Mouse (Mus musculus): ENCODE results near the gene Hmg20b. TPM values are rescaled to one million over a fixed set of nuclear protein-coding genes. Genes with fewer than 3 reads are reported as not detected.

The Hmg20b gene
- polyA plus RNA-seq, 1 experiment = 80.2 TPM

DNA sequence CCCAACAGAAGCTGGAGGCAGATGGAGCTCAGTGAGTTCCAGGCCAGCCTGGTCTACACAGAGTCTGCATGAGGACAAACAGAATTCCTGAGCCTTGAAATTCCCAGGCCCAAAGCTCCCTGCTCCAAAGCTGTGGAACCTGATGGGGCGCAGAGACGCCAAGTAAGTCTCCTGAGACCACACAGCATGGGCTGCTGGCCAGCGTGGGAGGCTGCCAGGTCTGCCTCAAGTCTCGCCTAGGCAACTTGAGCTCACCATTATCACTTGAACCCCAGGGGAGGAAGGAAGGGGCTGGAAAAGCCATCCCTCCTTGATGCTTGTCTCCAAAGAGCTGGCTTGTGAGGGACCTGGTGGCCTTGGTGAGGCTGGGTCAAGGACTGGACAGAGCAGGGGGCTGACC is 20.3 kb downstream of the Hmg20b start:
- TF ChIP-seq MYOD1 (IDR thresholded peaks at IDR 0.05; ENCODE audit: control insufficient read depth in 1 of 3, insufficient read length in 2 of 3, low read depth in 2 of 3) (no peak), POLR2A (IDR thresholded peaks at IDR 0.05; ENCODE audit: insufficient read length, low read depth) (no peak), MAX (IDR thresholded peaks at IDR 0.05; ENCODE audit: low read depth) (no peak), TCF3 (IDR thresholded peaks at IDR 0.05; ENCODE audit: insufficient read length, low read depth) (no peak), SRF (IDR thresholded peaks at IDR 0.05; ENCODE audit: control insufficient read depth, insufficient read length, low read depth) (no peak), REST (IDR thresholded peaks at IDR 0.05; ENCODE audit: insufficient read depth, insufficient read length) (no peak), USF1 (IDR thresholded peaks at IDR 0.05; ENCODE audit: low read depth) (no peak), TCF12 (IDR thresholded peaks at IDR 0.05; ENCODE audit: insufficient read depth, poor library complexity, severe bottlenecking) (no peak), MYOG (IDR thresholded peaks at IDR 0.05; ENCODE audit: control insufficient read depth in 1 of 3, insufficient read depth in 1 of 3, insufficient read length in 2 of 3, low read depth in 2 of 3) (no peak), E2F4 (IDR thresholded peaks at IDR 0.05; ENCODE audit: insufficient read depth) (no peak), CEBPB (IDR thresholded peaks at IDR 0.05; ENCODE audit: insufficient read depth, poor library complexity, severe bottlenecking) (no peak), POLR2AphosphoS2 (IDR thresholded peaks at IDR 0.05; ENCODE audit: insufficient read length, low read depth) (no peak)
- no peaks in the 10 kb centered on the region for H3K79me2 ChIP-seq (ENCODE audit: control insufficient read depth, insufficient read depth)
- no peak overlapping the region for H3K4me2 ChIP-seq (ENCODE audit: low read depth)
- H3ac ChIP-seq (ENCODE audit: control insufficient read depth, insufficient read length) = no peak overlapping the region
- no peaks in the 10 kb centered on the region for H3K27me3 ChIP-seq (ENCODE audit: control insufficient read depth, insufficient read depth, insufficient read length)
- H3K4me3 ChIP-seq = no peak overlapping the region
- peaks cover 10% of the 10 kb centered on the region for H3K36me3 ChIP-seq (ENCODE audit: control insufficient read depth, insufficient read depth)

- Histone ChIP-seq H3K4me2 (ENCODE audit: low read depth) (no peak overlapping the region), H3K36me3 (ENCODE audit: control insufficient read depth, insufficient read depth) (peaks cover 10% of the 10 kb centered on the region), H3K79me2 (ENCODE audit: control insufficient read depth, insufficient read depth) (no peaks in the 10 kb centered on the region), H3ac (ENCODE audit: control insufficient read depth, insufficient read length) (no peak overlapping the region), H3K27me3 (ENCODE audit: control insufficient read depth, insufficient read depth, insufficient read length) (no peaks in the 10 kb centered on the region), H3K4me3 (no peak overlapping the region)
- TF ChIP-seq REST (IDR thresholded peaks at IDR 0.05; ENCODE audit: insufficient read depth, insufficient read length) (no peak), MYOG (IDR thresholded peaks at IDR 0.05; ENCODE audit: control insufficient read depth in 1 of 3, insufficient read depth in 1 of 3, insufficient read length in 2 of 3, low read depth in 2 of 3) (no peak), E2F4 (IDR thresholded peaks at IDR 0.05; ENCODE audit: insufficient read depth) (no peak), MYOD1 (IDR thresholded peaks at IDR 0.05; ENCODE audit: control insufficient read depth in 1 of 3, insufficient read length in 2 of 3, low read depth in 2 of 3) (no peak), TCF12 (IDR thresholded peaks at IDR 0.05; ENCODE audit: insufficient read depth, poor library complexity, severe bottlenecking) (no peak), POLR2A (IDR thresholded peaks at IDR 0.05; ENCODE audit: insufficient read length, low read depth) (no peak), SRF (IDR thresholded peaks at IDR 0.05; ENCODE audit: control insufficient read depth, insufficient read length, low read depth) (no peak), POLR2AphosphoS2 (IDR thresholded peaks at IDR 0.05; ENCODE audit: insufficient read length, low read depth) (no peak), MAX (IDR thresholded peaks at IDR 0.05; ENCODE audit: low read depth) (no peak), TCF3 (IDR thresholded peaks at IDR 0.05; ENCODE audit: insufficient read length, low read depth) (no peak), CEBPB (IDR thresholded peaks at IDR 0.05; ENCODE audit: insufficient read depth, poor library complexity, severe bottlenecking) (no peak), USF1 (IDR thresholded peaks at IDR 0.05; ENCODE audit: low read depth) (no peak)
Observed at GRCm38 (mm10) chr10:81329194-81329975, 20.9 kb downstream of the Hmg20b start.

GRCm38 (mm10) chr10:81328386-81328785 is 21.9 kb downstream of the Hmg20b start, which contains the start of gene Tbxa2r:
Gene Tbxa2r (plus strand): TSS chr10:81328731.
- no peaks in the 10 kb centered on the region for H3K27me3 ChIP-seq (ENCODE audit: control insufficient read depth, insufficient read depth, insufficient read length)
- TF ChIP-seq POLR2A (IDR thresholded peaks at IDR 0.05; ENCODE audit: insufficient read length, low read depth) (no peak), CEBPB (IDR thresholded peaks at IDR 0.05; ENCODE audit: insufficient read depth, poor library complexity, severe bottlenecking) (no peak), E2F4 (IDR thresholded peaks at IDR 0.05; ENCODE audit: insufficient read depth) (no peak), SRF (IDR thresholded peaks at IDR 0.05; ENCODE audit: control insufficient read depth, insufficient read length, low read depth) (no peak), MYOG (IDR thresholded peaks at IDR 0.05; ENCODE audit: control insufficient read depth in 1 of 3, insufficient read depth in 1 of 3, insufficient read length in 2 of 3, low read depth in 2 of 3) (no peak), TCF12 (IDR thresholded peaks at IDR 0.05; ENCODE audit: insufficient read depth, poor library complexity, severe bottlenecking) (no peak), POLR2AphosphoS2 (IDR thresholded peaks at IDR 0.05; ENCODE audit: insufficient read length, low read depth) (no peak), TCF3 (IDR thresholded peaks at IDR 0.05; ENCODE audit: insufficient read length, low read depth) (no peak), USF1 (IDR thresholded peaks at IDR 0.05; ENCODE audit: low read depth) (no peak), REST (IDR thresholded peaks at IDR 0.05; ENCODE audit: insufficient read depth, insufficient read length) (no peak), MAX (IDR thresholded peaks at IDR 0.05; ENCODE audit: low read depth) (no peak), MYOD1 (IDR thresholded peaks at IDR 0.05; ENCODE audit: control insufficient read depth in 1 of 3, insufficient read length in 2 of 3, low read depth in 2 of 3) (no peak)
- peaks cover 10% of the 10 kb centered on the region for H3K36me3 ChIP-seq (ENCODE audit: control insufficient read depth, insufficient read depth)
- no peak within 1 kb of the TSS for H3K4me2 ChIP-seq (ENCODE audit: low read depth)
- no peak within 1 kb of the TSS for H3ac ChIP-seq (ENCODE audit: control insufficient read depth, insufficient read length)
- H3K79me2 ChIP-seq (ENCODE audit: control insufficient read depth, insufficient read depth) = no peaks in the 10 kb centered on the region
- H3K4me3 ChIP-seq = no peak within 1 kb of the TSS

- Histone ChIP-seq H3K4me2 (ENCODE audit: low read depth) (no peak overlapping the region), H3K27me3 (ENCODE audit: control insufficient read depth, insufficient read depth, insufficient read length) (no peaks in the 10 kb centered on the region), H3K36me3 (ENCODE audit: control insufficient read depth, insufficient read depth) (peaks cover 10% of the 10 kb centered on the region), H3K4me3 (no peak overlapping the region), H3K79me2 (ENCODE audit: control insufficient read depth, insufficient read depth) (peaks cover 2% of the 10 kb centered on the region), H3ac (ENCODE audit: control insufficient read depth, insufficient read length) (no peak overlapping the region)
- TF ChIP-seq POLR2AphosphoS2 (IDR thresholded peaks at IDR 0.05; ENCODE audit: insufficient read length, low read depth) (peak; percentile 12), TCF12 (IDR thresholded peaks at IDR 0.05; ENCODE audit: insufficient read depth, poor library complexity, severe bottlenecking) (no peak)
Observed at GRCm38 (mm10) chr10:81327959-81328358, 22.3 kb downstream of the Hmg20b start.

Data from myocyte (in vitro differentiated cells).